Mouse (Mus musculus): ENCODE results near the gene Olfr221.
A peak's percentile ranks its signal among the peaks of the same experiment; 100 is the strongest.

The Olfr221 gene

DNA sequence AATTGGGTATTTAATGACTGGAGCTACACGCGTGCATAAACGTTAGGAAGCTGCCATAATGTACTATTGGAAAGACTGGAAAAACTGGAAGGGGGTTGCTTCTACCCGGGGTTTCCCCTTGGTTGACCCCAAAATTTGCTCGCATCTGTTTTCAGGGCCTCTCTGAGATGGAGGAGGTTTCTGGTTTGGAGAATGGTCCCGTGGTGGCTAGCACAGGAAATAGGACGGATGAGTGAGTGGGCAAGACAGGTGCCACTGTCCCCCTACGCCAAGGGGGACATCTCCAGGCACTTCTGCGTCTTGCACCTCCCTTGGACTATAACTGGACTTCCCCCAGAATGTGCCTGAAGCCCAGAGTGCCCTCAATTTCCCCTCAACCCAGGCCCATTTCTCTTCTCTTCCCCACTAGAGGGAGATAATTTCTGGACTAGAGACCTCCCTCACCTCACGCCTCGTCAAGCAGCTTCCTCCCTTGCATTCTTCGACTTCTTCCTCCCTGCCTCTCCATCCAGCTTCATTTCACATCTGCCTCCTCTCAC is 23.1 kb downstream of the Olfr221 start:
- DNase-seq, result no peak

- peak; percentile 70 for DNase-seq
Observed at GRCm38 (mm10) chr14:52018248-52019050, 23.8 kb downstream of the Olfr221 start.

- peak; percentile 61 for DNase-seq
Observed at GRCm38 (mm10) chr14:52017662-52018061, 24.6 kb downstream of the Olfr221 start.

- peak; percentile 48 for DNase-seq
Observed at GRCm38 (mm10) chr14:52016625-52017405, 25.4 kb downstream of the Olfr221 start.

GRCm38 (mm10) chr14:52015445-52016100 is 26.7 kb downstream of the Olfr221 start, which contains the start of gene Tmem253:
Tmem253 (plus strand) TSS chr14:52015658.
- DNase-seq, result peak; percentile 58

DNA sequence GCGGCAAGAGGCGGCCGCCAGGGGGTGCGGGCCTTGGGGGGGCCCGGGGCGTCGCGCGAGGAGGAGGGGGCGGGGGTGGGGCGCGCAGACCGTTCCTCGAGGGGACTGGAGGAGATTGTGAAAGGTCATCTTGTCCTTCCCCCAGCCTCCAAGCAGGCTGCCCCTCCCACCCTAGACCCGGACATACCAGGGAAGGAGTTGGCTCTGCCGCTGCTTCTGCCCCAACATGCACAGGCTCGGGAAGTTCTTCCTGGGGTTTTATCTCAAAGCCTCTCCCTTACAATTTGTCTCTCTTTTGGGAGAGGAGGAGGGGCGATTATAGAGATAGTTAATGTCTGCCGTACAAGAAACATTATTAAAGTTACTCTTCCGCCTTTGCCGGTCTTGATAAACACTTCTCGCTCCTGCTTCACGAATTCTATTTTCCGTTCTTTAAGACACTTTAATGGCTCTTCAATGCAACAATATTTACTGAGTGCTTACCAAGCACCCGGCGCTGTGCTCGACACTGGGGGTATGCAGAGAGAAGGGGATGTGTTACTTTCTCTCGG is 27.4 kb downstream of the Olfr221 start:
- peak; percentile 72 for DNase-seq

DNA sequence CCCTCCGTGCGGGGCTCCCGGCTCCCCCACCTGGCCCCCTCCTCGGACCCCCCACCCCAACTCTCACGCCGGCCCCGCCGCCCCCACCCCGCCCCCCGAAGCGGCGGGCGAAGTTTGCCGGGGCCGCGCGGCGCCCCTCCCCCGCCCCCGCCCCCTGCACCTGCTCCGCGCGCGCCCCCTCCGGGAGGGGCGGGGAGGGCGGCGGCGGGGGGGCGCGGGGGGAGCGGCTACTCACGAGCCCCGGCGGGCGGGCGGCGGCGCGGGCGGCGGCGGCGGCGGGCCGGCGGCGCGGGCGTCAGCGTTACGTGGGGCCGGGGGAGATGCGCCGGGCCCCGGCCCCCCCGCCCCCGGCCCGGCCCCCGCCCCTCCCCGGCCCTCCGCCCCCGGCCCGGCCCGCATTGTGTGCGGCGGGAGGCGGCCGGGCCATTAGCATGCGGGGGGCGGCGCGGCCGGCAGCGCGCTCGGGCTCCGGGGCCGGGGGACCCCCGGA is 27.9 kb downstream of the Olfr221 start:
- DNase-seq, result no peak

- DNase-seq, result peak; percentile 76
Observed at GRCm38 (mm10) chr14:52013771-52014219, 28.5 kb downstream of the Olfr221 start.

DNA sequence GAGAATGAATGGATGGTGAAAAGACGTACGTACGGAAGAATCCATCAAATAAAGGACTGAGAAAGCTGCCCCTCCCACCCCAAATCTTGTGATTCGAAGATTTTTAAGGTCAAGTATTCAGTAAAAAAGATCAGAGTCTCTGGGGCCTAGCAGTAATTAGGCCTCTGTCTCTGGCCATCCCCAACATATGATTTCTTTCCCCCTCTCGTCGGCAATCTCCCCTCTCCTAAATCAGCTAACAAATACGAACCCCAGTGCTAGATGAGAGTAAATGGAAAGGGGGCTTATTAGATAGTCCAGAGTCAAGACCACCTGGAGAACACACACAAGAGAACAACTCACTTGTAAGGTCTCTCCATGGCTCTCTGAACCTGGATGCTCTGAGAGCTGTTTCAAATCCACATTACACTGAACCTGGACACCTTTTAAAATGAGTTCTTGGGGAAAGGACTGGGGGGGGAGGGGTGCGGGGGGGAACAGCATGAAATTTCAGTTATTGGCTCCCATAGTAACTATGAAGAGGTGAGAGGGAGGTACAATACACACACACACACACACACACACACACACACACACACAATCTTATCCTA is 29.1 kb downstream of the Olfr221 start:
- peak; percentile 72 for DNase-seq

DNA sequence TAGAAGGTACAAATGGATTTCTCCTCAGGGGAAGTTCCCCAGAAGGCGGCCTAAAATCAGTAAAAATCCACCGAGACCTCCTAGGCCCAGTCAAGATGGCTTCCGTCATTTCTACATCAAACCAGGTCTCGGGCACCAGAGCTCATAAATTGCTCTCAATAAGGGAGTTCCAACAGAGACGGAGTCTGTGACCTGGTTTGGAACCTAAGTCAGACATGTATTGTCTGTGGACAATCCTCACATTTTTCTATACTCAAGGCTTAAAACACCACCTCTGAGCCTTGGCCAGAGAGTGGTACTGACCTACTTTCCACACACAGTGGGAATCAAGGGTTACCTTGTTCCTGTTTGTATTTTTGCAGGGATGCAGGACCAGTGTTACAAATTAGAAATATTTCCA is 29.7 kb downstream of the Olfr221 start:
- DNase-seq, result no peak

DNA sequence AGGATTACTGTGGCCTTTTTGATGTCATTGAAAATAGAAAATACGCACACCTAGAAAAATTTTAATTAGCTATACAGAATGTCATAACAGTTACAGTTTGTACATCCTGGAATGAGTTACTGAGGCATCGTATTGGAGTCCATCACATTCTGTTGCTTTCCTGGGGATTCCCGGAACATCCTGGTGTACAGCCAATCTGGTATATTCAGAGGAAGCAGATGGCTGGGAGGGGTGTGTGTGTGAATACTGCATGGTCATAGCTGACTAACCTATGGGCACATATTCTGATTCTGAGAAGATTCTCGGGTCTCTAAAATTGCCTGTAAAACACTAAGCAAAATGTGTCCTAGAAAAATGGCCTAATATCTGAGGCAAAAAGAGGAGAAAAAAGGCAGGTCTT is 30.2 kb downstream of the Olfr221 start:
- peak; percentile 98 for DNase-seq

- DNase-seq, result no peak
Observed at GRCm38 (mm10) chr14:52011683-52012082, 30.6 kb downstream of the Olfr221 start.

DNA sequence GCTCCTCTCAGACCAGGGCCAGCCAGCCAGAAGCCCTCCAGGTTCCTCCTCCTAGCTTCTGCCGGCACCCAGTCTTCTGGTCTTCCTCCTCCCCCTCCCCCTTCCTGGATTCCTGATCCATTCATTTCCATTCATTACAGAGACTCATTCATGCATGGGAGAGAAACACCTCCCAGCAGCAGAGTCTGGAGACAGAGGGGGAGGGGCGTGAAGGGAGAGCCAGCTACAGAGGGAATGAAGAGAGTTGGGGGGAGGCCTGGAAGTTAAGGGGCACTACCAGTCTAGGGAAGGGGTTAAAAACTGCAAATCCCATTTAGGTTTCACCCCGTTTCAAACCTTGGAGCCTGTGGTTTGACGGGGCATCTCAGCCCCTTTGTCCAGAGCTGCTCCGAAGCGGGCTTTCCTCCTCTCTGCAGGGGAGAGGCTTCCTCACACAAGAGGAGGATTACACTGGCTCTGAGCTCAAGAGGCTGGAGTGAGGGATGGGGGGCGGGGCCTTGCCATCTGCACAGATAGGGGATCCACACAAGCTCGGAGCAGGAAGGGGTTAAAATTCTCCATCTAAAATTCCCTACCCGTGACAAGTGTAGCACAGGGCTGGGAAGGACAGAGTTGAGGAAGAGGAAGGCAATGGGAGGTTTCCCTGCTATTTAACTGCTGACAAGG is 31.7 kb downstream of the Olfr221 start:
- peak; percentile 83 for DNase-seq

DNA sequence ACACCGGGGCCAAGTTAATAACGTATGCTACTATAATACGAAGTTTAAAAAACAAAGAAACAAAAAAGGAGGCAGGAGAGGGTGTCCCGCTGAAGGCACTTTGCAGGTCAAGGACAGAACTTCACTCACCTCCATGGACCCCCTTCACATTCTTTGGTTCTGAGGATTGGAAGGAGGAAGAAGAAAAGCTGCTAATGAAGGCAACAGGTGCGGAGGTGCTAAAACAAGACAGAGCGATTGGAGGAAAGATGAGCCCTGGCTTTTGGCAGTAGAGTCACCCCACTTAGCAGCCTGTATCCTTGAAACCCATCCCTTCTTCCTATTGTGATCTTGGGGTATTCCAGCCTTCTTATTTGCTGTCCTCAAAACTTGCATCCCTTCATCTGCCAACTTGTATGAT is 32.4 kb downstream of the Olfr221 start:
- peak; percentile 63 for DNase-seq

DNA sequence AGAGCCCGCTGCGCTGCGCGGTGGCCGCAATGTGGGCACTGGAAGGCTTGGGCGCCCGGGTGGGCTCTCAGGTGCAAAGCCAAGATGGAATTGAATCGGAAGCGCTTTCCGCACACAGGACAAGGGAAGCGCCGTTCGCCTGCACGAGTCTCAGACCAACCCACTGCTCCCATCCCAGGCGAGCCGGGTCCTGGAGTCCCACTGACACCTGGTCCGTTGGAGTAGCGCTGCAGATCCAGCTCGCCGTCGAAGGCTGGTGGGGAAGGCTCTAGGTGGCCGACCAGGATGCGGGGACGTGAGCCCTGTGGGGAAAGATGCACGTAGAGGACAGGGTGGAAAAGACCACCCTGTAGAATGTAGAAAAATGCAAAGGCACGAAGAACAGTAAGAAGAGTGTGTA is 32.9 kb downstream of the Olfr221 start:
- peak; percentile 48 for DNase-seq

DNA sequence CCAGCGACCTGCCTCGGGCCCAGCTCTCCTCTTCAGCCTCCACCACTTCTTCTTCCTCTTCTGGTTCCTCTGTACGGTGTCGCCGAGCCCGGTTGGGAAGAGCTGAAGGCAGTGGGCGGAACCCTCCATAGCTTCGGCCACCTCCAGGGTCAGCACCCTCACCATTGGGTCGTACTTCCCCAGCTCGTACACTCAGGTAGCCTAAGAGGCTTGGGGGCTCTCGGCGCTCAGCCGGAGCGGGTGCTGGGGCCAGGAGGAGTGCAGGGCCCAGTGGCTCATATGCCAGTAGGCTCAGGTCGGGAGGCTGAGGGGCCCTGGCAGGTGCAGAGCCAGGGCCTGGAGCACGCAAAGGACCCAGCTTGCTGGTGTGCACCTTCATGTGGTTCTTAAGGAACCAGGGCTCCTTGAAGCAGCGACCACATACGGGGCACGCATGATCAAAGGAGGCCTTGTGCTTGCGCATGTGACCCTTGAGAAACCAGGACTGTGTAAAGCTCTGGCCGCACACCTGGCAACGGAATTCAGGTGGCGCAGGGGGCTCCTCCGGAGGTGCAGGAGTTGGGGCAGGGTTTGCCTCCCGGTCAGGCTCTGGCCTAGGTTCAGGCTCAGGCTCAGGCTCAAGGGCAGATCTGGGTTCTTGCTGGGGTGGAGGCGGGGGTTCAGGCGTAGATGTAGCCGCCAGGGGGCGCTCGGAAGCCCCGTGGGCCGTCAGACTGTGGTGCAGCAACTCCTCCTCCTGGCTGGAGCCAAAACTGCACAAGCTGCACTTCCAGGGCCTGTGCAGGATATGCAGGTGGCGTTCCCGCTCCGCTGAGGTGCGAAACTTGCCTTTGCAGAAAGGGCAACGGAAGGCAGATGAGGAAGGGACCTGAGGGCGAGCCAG is 33.7 kb downstream of the Olfr221 start:
- DNase-seq, result peak; percentile 96

- DNase-seq, result peak; percentile 47
Observed at GRCm38 (mm10) chr14:52006771-52007170, 35.5 kb downstream of the Olfr221 start.

DNA sequence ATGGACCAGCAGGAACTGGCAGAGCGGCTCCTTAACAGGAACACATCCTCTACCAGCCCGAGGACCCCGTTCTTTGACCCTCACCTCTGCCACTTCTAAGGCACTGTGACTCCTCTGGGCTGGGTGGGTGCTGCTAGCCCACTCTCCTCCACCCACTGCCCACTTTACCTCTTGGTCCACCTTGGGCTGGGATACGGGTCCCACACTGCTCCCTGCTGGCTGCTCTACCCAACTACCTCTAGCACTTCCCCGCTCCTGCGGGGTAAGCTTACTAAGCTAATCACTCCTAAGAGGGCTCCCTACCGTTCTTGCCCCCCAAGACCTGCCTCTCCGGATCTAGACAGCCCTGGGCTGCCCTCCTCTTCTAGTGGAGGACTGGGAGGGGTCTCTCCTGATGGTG is 36.0 kb downstream of the Olfr221 start:
- DNase-seq, result peak; percentile 53

- no peak for DNase-seq
Observed at GRCm38 (mm10) chr14:52005616-52006015, 36.6 kb downstream of the Olfr221 start.

GRCm38 (mm10) chr14:52005141-52005540 is 37.1 kb downstream of the Olfr221 start:
- DNase-seq, result no peak

Data from cerebellum, adult 9-10 months (tissue).